9 mouse cellular contexts compared by ENCODE assay signal in the genomic region with DNA sequence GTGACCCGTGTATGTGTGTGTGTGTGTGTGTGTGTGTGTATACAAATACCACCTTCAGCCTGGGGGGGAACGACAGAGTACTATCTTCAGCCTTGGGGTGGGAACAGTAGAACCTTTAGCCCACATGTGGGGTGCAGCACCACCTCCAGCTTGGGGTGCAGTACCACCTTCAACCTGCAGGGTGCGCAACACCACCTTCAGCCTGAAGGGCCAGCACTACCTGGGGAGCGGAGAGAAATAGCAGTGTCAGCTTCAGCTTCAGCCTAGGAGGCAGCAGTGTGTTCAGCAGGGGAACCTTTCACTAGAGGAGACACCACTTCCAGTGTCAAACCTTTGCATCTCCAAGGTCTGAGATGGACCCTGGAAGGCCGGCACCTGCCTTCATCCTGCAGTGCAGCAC.
DNase-seq lines count a peak whose midpoint lies in the region; ATAC-seq and TF ChIP-seq lines count a peak whose summit lies in the region.
"Had no signal": no experiment of that assay in that cellular context is flagged by ENCODE, and none has a peak within 500 bp of the region (broad histone marks: within the 10 kb centered on the region; RNA-seq: fewer than 3 reads in every experiment).

No protein-coding gene starts in this region.

- DNase-seq in kidney, adult 2 months: peak; percentile 24
- DNase-seq in kidney, postnatal 14 days: no peak
- peak; percentile 35 for DNase-seq in MEL-GATA-1-ER (ENCODE audit: extremely low read depth, low read depth)
- peak; percentile 64 for DNase-seq in thymus, postnatal 25 days
- DNase-seq in gastrocnemius, postnatal 4 days (ENCODE audit: low spot score in 2 of 2): no peak

- TF ChIP-seq POLR2A in kidney, adult 2 months (IDR thresholded peaks at IDR 0.05; ENCODE audit: low read depth, low read length): no peak
- no peak for TF ChIP-seq POLR2A in cortical plate, adult 2 months (IDR thresholded peaks at IDR 0.05; ENCODE audit: extremely low read depth, insufficient read depth, low read length)

- H3K27me3 ChIP-seq in kidney, adult 2 months (replicated peaks; ENCODE audit: control insufficient read depth, insufficient read depth, low read length): no peaks in the 10 kb centered on the region
- H3K27me3 ChIP-seq: heart, embryonic 15.5 days had no signal

- no peak overlapping the region for H3K27ac ChIP-seq in kidney, adult 2 months (ENCODE audit: insufficient read depth, low read depth, low read length)
- no peak overlapping the region for H3K27ac ChIP-seq in cortical plate, adult 2 months (ENCODE audit: insufficient read depth, low read length)
- H3K27ac ChIP-seq: heart, embryonic 15.5 days had no signal

- H3K4me3 ChIP-seq in kidney, adult 2 months (ENCODE audit: insufficient read depth, low read depth, low read length): no peak overlapping the region
- no peak overlapping the region for H3K4me3 ChIP-seq in cortical plate, adult 2 months (ENCODE audit: insufficient read depth, low read length)
- H3K4me3 ChIP-seq: heart, embryonic 15.5 days had no signal

- 73% methylated on average over 5 of the region's 5 CpGs for WGBS in kidney, adult 2 months

- peak; percentile 84 for TF ChIP-seq CTCF in kidney, adult 2 months (conservative IDR thresholded peaks at IDR 0.05; ENCODE audit: insufficient read depth, insufficient read length, low read depth, low read length)
- peak; percentile 60 for TF ChIP-seq CTCF in cortical plate, adult 2 months (IDR thresholded peaks at IDR 0.05; ENCODE audit: extremely low read depth, insufficient read depth, low read length)

- peak; percentile 86 for ATAC-seq in megakaryocyte, adult 5-6 weeks (ENCODE audit: poor library complexity, severe bottlenecking)
- no peak for ATAC-seq in activated CD4-positive, CD25-positive, alpha-beta regulatory T cell, adult 4 months

- no peaks in the 10 kb centered on the region for H3K4me1 ChIP-seq in kidney, adult 2 months (ENCODE audit: control insufficient read depth, insufficient read depth, low read length)
- peaks cover 2% of the 10 kb centered on the region; the same call in 1 of the 2 replicates for H3K4me1 ChIP-seq in cortical plate, adult 2 months (ENCODE audit: control insufficient read depth, insufficient read depth, low read length)

- H3K36me3 ChIP-seq in kidney, adult 2 months (ENCODE audit: control insufficient read depth, insufficient read depth, low read length): no peaks in the 10 kb centered on the region
- H3K36me3 ChIP-seq: heart, embryonic 15.5 days had no signal

Comparison
In these comparisons a context has a peak if more than half of its experiments do, and no peak if none do; other contexts are left out.
1. DNase-seq: peak in kidney, adult 2 months (single experiment), MEL-GATA-1-ER (single experiment) and thymus, postnatal 25 days (single experiment); none in kidney, postnatal 14 days (single experiment) and gastrocnemius, postnatal 4 days (0 of 2).